Mouse (Mus musculus): ENCODE measurements around the gene Etl4. TPM values are rescaled to one million over a fixed set of nuclear protein-coding genes. Genes with fewer than 3 reads are reported as not detected.
A peak's percentile ranks its signal among the peaks of the same experiment; 100 is the strongest.
"Not testable (repeated sequence)": the region's sequence is repeated elsewhere in the genome, so short reads cannot be mapped to it uniquely, and the experiment has no call there.

Gene Etl4
- total RNA-seq, 2 experiments from 2014 or later: 138 to 142 TPM

- Histone ChIP-seq H3K27ac (no peak overlapping the region), H3K4me3 (no peak overlapping the region)
- intact Hi-C loops (cut with DNase I): loop anchor here (10.0 kb wide), 1 partner anchor 964 kb away; no protein-coding TSS in a partner anchor
- DNase-seq (ENCODE audit: extremely low spot score in 1 of 2, low spot score in 2 of 2): no peak
- TF ChIP-seq CTCF (IDR thresholded peaks at IDR 0.05): no peak
Observed at GRCm38 (mm10) chr2:20678793-20679192, 769.2 kb downstream of the Etl4 start.

GRCm38 (mm10) chr2:20682203-20682602 is 772.6 kb downstream of the Etl4 start:
- DNase-seq (ENCODE audit: extremely low spot score in 1 of 2, low spot score in 2 of 2); H3K27ac ChIP-seq; H3K4me3 ChIP-seq; intact Hi-C loops (cut with DNase I): not testable (repeated sequence)

GRCm38 (mm10) chr2:20689389-20689788 is 779.8 kb downstream of the Etl4 start:
- intact Hi-C loops (cut with DNase I): no loop called here
- Histone ChIP-seq H3K27ac (no peak overlapping the region), H3K4me3 (no peak overlapping the region)
- DNase-seq (ENCODE audit: extremely low spot score in 1 of 2, low spot score in 2 of 2): no peak
- TF ChIP-seq CTCF (IDR thresholded peaks at IDR 0.05): no peak

DNA sequence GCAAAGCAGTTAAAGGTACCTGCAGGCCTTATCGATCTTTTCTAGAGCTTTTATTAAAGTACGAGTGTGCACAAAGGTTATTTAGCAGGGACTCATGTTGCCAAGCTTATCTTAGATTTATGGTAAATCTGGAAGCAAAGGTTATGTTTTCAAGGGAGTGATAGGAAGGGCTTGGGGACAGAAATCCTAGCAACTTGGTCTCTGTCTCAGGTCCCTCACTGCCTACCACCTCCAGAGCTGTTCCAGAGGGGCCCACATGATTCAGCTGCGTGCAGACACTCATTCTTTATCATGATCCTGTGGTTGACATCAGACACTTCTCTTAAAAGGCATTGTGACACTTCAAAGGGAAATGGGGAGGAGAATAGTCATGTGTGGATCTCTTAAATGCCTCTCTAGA is 783.3 kb downstream of the Etl4 start:
- no peak for DNase-seq (ENCODE audit: extremely low spot score in 1 of 2, low spot score in 2 of 2)
- H3K4me3 ChIP-seq: no peak overlapping the region
- H3K27ac ChIP-seq: no peak overlapping the region
- TF ChIP-seq CTCF (IDR thresholded peaks at IDR 0.05): no peak
- intact Hi-C loops (cut with DNase I): no loop called here

- TF ChIP-seq CTCF (IDR thresholded peaks at IDR 0.05): no peak; the same call in 1 of the 2 replicates
- Histone ChIP-seq H3K27ac (no peak overlapping the region), H3K4me3 (no peak overlapping the region)
- intact Hi-C loops (cut with DNase I): no loop called here
- DNase-seq (ENCODE audit: extremely low spot score in 1 of 2, low spot score in 2 of 2): no peak
Observed at GRCm38 (mm10) chr2:20693772-20694171, 784.2 kb downstream of the Etl4 start.

DNA sequence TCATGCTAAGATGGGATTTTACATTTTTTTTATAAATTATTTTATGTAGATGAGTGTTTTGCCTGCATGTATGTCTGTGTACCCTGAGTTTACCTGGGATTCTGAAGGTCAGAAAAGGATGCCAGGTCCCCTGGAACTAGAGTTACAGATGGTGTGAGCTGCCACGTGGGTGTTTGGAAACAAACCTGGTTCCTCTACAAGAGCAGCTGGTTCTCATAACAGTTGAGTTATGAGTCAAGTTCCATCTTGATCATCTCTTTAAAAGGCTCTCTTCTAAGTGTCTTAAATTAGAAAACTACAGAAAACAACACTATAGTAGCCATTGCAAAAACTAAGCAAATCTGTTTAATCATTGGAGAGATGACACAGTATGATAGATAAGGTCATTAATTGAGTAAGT is 788.1 kb downstream of the Etl4 start:
- no peak for TF ChIP-seq CTCF (IDR thresholded peaks at IDR 0.05)
- DNase-seq (ENCODE audit: extremely low spot score in 1 of 2, low spot score in 2 of 2): peak in 1 of 2 experiments; percentile 28
- Histone ChIP-seq H3K4me3 (no peak overlapping the region), H3K27ac (no peak overlapping the region)
- intact Hi-C loops (cut with DNase I): no loop called here

- H3K27ac ChIP-seq: no peak overlapping the region
- no peak for TF ChIP-seq CTCF (IDR thresholded peaks at IDR 0.05)
- DNase-seq (ENCODE audit: extremely low spot score in 1 of 2, low spot score in 2 of 2): no peak
- no peak overlapping the region for H3K4me3 ChIP-seq
- intact Hi-C loops (cut with DNase I): no loop called here
Observed at GRCm38 (mm10) chr2:20705110-20705509, 795.5 kb downstream of the Etl4 start.

DNA sequence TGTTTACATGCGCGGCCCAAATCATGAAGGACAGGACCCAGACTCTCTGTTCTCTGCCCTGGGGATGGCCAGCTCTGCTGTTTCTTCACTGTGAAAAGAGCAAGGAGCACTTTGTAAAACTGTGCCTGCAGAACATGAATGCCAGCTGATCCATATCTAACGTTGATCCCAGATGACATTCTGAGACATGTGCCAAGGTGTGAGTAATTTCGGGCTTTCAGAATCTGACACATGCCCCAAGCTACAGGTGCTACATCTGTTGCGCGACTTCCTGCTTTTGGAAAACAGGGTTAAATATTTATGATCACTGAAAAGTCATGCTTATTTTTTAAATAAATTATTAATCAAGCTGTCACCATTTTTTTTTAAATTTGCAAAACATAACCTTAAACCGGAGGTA is 801.0 kb downstream of the Etl4 start:
- TF ChIP-seq CTCF (IDR thresholded peaks at IDR 0.05): no peak
- H3K4me3 ChIP-seq: no peak overlapping the region
- intact Hi-C loops (cut with DNase I): no loop called here
- no peak for DNase-seq (ENCODE audit: extremely low spot score in 1 of 2, low spot score in 2 of 2)
- H3K27ac ChIP-seq: no peak overlapping the region

- no peak for DNase-seq (ENCODE audit: extremely low spot score in 1 of 2, low spot score in 2 of 2)
- TF ChIP-seq CTCF (IDR thresholded peaks at IDR 0.05): no peak
- H3K27ac ChIP-seq: no peak overlapping the region
- intact Hi-C loops (cut with DNase I): no loop called here
- H3K4me3 ChIP-seq: no peak overlapping the region
Observed at GRCm38 (mm10) chr2:20711024-20711423, 801.4 kb downstream of the Etl4 start.

GRCm38 (mm10) chr2:20719105-20719504 is 809.5 kb downstream of the Etl4 start:
- no peak for TF ChIP-seq CTCF (IDR thresholded peaks at IDR 0.05)
- no peak for DNase-seq (ENCODE audit: extremely low spot score in 1 of 2, low spot score in 2 of 2)
- Histone ChIP-seq H3K27ac (peak overlapping the region; percentile 28; the same call in 1 of the 2 replicates), H3K4me3 (no peak overlapping the region)
- intact Hi-C loops (cut with DNase I): no loop called here

GRCm38 (mm10) chr2:20721098-20721497 is 811.5 kb downstream of the Etl4 start:
- no peak for TF ChIP-seq CTCF (IDR thresholded peaks at IDR 0.05)
- H3K4me3 ChIP-seq: no peak overlapping the region
- no peak overlapping the region for H3K27ac ChIP-seq
- no peak for DNase-seq (ENCODE audit: extremely low spot score in 1 of 2, low spot score in 2 of 2)
- intact Hi-C loops (cut with DNase I): no loop called here

GRCm38 (mm10) chr2:20722165-20722991 is 812.8 kb downstream of the Etl4 start:
- Histone ChIP-seq H3K27ac (peak overlapping the region; percentile 47), H3K4me3 (peak overlapping the region; percentile 33)
- TF ChIP-seq CTCF (IDR thresholded peaks at IDR 0.05): no peak
- DNase-seq (ENCODE audit: extremely low spot score in 1 of 2, low spot score in 2 of 2): no peak
- intact Hi-C loops (cut with DNase I): no loop called here

All from left cerebral cortex, adult 2 months (tissue).